Mouse (Mus musculus): ENCODE measurements around the gene Dazap1.
"Not testable (repeated sequence)": the region's sequence is repeated elsewhere in the genome, so short reads cannot be mapped to it uniquely, and the experiment has no call there.

DNA sequence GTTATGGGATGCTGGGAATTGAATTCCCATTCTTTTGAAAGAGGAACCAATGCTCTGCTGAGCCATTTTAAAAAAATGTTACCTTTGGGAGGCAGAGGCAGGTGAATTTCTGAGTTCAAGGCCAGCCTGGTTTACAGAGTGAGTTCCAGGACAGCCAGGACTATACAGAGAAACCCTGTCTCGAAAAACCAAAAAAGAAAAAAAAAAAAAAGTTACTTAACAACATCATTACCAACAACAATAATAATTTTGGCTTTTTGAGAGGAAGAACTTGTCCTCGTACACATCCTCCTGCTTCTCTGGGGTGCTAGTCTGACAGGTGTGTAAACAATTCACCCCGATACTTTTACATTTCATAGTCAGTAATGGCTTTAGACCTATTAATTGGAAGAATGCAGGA is 12.8 kb upstream of the Dazap1 start:
- TF ChIP-seq POLR2A (IDR thresholded peaks at IDR 0.05; ENCODE audit: extremely low read depth, insufficient read depth, low read length); CTCF (IDR thresholded peaks at IDR 0.05; ENCODE audit: low read depth, low read length): not testable (repeated sequence)

Data from liver, adult 2 months (tissue).